Mouse (Mus musculus) intestine, embryonic 16.5 days (tissue): ENCODE results near the gene Angel2. TPM values are rescaled to one million over a fixed set of nuclear protein-coding genes. Genes with fewer than 3 reads are reported as not detected.

Experiments used
- ATAC-seq: fragments of 200-750 bp; cut with Nextera tagmentation; 2 replicates; pipeline ENCODE4 v1.8.0; 2017; ENCODE audit warnings: moderate TSS enrichment, moderate library complexity
- H3K27ac ChIP-seq: fragments of 300-500 bp; sonication (generic); 2 replicates; pipeline ENCODE4 v1.5.1; 2014; ENCODE audit warnings: mild to moderate bottlenecking, low read length
- H3K27me3 ChIP-seq: fragments of 300-500 bp; sonication (generic); replicated peaks from 2 replicates; pipeline ENCODE4 v1.6.1; 2014; ENCODE audit warnings: low read length, control low read depth, mixed read lengths; ENCODE audit not compliant: control insufficient read depth, insufficient read depth
- H3K36me3 ChIP-seq: fragments of 300-500 bp; sonication (generic); 2 replicates; pipeline ENCODE4 v1.6.1; 2014; ENCODE audit warnings: low read length, control low read depth; ENCODE audit not compliant: control insufficient read depth, insufficient read depth
- H3K4me1 ChIP-seq: fragments of 300-500 bp; sonication (generic); 2 replicates; pipeline ENCODE4 v1.6.1; 2014; ENCODE audit warnings: low read length, control low read depth, mixed read lengths; ENCODE audit not compliant: control insufficient read depth, insufficient read depth
- H3K4me2 ChIP-seq: fragments of 300-500 bp; sonication (generic); 2 replicates; pipeline ENCODE4 v1.6.1; 2014; ENCODE audit warnings: low read depth, low read length, control low read depth
- H3K4me3 ChIP-seq: fragments of 300-500 bp; sonication (generic); 2 replicates; pipeline ENCODE4 v1.5.1; 2014; ENCODE audit warnings: mild to moderate bottlenecking, low read length
- H3K9ac ChIP-seq: fragments of 300-500 bp; sonication (generic); 2 replicates; pipeline ENCODE4 v1.6.1; 2014; ENCODE audit warnings: low read depth, low read length
- H3K9me3 ChIP-seq: fragments of 300-500 bp; sonication (generic); 2 replicates; pipeline ENCODE4 v1.6.1; 2016; ENCODE audit warnings: low read length, control low read depth; ENCODE audit not compliant: control insufficient read depth
- WGBS: fragments of 180-500 bp; shearing (Covaris S2); extraction: QIAGEN DNeasy Blood & Tissue Kit; methylation state at CpG from one replicate; pipeline ENCODE4 v1.1.7; 2014; 5-methylcytosine and 5-hydroxymethylcytosine counted together
- polyA plus RNA-seq: library from polyadenylated mRNA; unstranded; fragments of >200 nt; fragmentation: Nextera tagmentation; extraction: Ambion mirVana; gene quantifications from 2 replicates; pipeline ENCODE4 v1.2.1, GENCODE M21; 2015

Angel2 gene
- polyA plus RNA-seq, 1 experiment from 2014 or later = 30.9 TPM

GRCm38 (mm10) chr1:190927311-190927710, 2.4 kb downstream of the Angel2 start:
- no peaks in the 10 kb centered on the region for H3K36me3 ChIP-seq
- H3K4me1 ChIP-seq = peaks cover 19% of the 10 kb centered on the region
- H3K27ac ChIP-seq = no peak overlapping the region
- no peaks in the 10 kb centered on the region for H3K27me3 ChIP-seq
- peak overlapping the region; percentile 85; the same call in 1 of the 2 replicates for H3K4me3 ChIP-seq
- no peaks in the 10 kb centered on the region for H3K9me3 ChIP-seq
- 91% methylated on average over 3 of the region's 3 CpGs for whole genome bisulfite sequencing
- no peak for ATAC-seq
- no peak overlapping the region; the same call in 1 of the 2 replicates for H3K4me2 ChIP-seq
- no peak overlapping the region for H3K9ac ChIP-seq

GRCm38 (mm10) chr1:190927751-190928369, 2.9 kb downstream of the Angel2 start:
- H3K9ac ChIP-seq = peak overlapping the region; percentile 94
- H3K9me3 ChIP-seq = no peaks in the 10 kb centered on the region
- H3K27ac ChIP-seq = peak overlapping the region; percentile 99
- H3K4me2 ChIP-seq = peak overlapping the region; percentile 69
- WGBS = 8% methylated on average over 16 of the region's 16 CpGs
- ATAC-seq = peak; percentile 32
- H3K4me1 ChIP-seq = peaks cover 19% of the 10 kb centered on the region
- H3K27me3 ChIP-seq = no peaks in the 10 kb centered on the region
- H3K4me3 ChIP-seq = peak overlapping the region; percentile 85
- no peaks in the 10 kb centered on the region for H3K36me3 ChIP-seq

- peak overlapping the region; percentile 85 for H3K4me3 ChIP-seq
- H3K4me1 ChIP-seq = peaks cover 19% of the 10 kb centered on the region
- H3K4me2 ChIP-seq = peak overlapping the region; percentile 69
- peak overlapping the region; percentile 94 for H3K9ac ChIP-seq
- H3K9me3 ChIP-seq = no peaks in the 10 kb centered on the region
- H3K36me3 ChIP-seq = no peaks in the 10 kb centered on the region
- peak overlapping the region; percentile 99 for H3K27ac ChIP-seq
- WGBS = under 1% methylated on average over 63 of the region's 79 CpGs
- peak; percentile 97 for ATAC-seq
- H3K27me3 ChIP-seq = no peaks in the 10 kb centered on the region
Observed at GRCm38 (mm10) chr1:190928370-190929009, 3.6 kb downstream of the Angel2 start.

- 5% methylated on average over 27 of the region's 27 CpGs for whole genome bisulfite sequencing
- Histone ChIP-seq H3K27me3 (no peaks in the 10 kb centered on the region), H3K4me2 (peak overlapping the region; percentile 63), H3K9me3 (no peaks in the 10 kb centered on the region), H3K27ac (peak overlapping the region; percentile 99), H3K9ac (peak overlapping the region; percentile 94), H3K4me3 (peak overlapping the region; percentile 85), H3K36me3 (peaks cover 5% of the 10 kb centered on the region; the same call in 1 of the 2 replicates), H3K4me1 (peaks cover 19% of the 10 kb centered on the region)
- no peak; the same call in 1 of the 2 replicates for ATAC-seq
Observed at GRCm38 (mm10) chr1:190929010-190929695, 4.2 kb downstream of the Angel2 start.

- peak overlapping the region; percentile 61 for H3K27ac ChIP-seq
- no peak for ATAC-seq
Observed at GRCm38 (mm10) chr1:190930181-190930580, 5.3 kb downstream of the Angel2 start.

GRCm38 (mm10) chr1:190939803-190940202, 14.9 kb downstream of the Angel2 start:
- WGBS = 93% methylated on average over 7 of the region's 7 CpGs
- peaks cover 17% of the 10 kb centered on the region for H3K36me3 ChIP-seq
- H3K4me2 ChIP-seq = no peak overlapping the region
- H3K9me3 ChIP-seq = no peaks in the 10 kb centered on the region
- H3K4me3 ChIP-seq = no peak overlapping the region
- H3K9ac ChIP-seq = no peak overlapping the region
- H3K4me1 ChIP-seq = no peaks in the 10 kb centered on the region
- H3K27ac ChIP-seq = no peak overlapping the region
- H3K27me3 ChIP-seq = no peaks in the 10 kb centered on the region
- no peak for ATAC-seq

More at GRCm38 (mm10) chr1:190930181-190930580, 5.3 kb downstream of the Angel2 start:
- Histone ChIP-seq H3K27me3 (no peaks in the 10 kb centered on the region), H3K36me3 (peaks cover 11% of the 10 kb centered on the region; the same call in 1 of the 2 replicates), H3K4me1 (peaks cover 19% of the 10 kb centered on the region), H3K9me3 (no peaks in the 10 kb centered on the region), H3K4me2 (peak overlapping the region; percentile 48), H3K9ac (0 out of 2 replicates have a peak overlapping the region, but pooled peaks have one; percentile 48), H3K4me3 (peak overlapping the region; percentile 9; the same call in 1 of the 2 replicates)
- WGBS = 47% methylated on average over 6 of the region's 6 CpGs

DNA sequence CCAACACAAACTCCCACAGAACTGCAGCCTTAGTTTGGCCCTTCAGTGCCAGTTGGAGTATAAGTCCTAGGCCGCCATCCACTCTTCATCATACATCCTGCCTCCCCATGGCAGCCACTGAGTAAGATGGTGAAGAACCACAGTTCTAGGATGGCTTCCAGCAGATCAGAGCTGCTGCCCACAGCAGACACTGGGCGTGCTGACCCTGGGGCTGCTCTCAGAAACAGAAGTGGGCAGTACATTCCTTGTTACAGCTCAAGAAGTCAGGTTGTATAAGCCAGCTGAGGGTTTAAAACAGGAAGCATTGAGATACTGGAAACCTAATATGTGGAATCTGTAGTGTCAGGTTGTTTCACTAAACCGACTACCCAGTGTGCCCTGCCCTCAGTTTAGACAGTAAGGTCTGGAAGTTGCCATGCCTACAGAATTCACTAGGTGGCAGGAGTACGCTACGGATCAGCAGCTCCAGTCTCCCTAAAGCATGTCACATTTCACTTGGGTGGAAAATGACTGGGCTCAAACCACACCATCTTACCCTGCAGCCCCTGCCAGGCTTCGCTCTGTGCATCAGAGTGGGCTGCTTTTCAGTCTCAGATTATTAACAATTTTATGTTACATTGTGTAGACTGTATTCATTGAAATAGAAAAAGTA, 19.3 kb downstream of the Angel2 start:
- no peak overlapping the region for H3K9ac ChIP-seq
- peaks cover 17% of the 10 kb centered on the region for H3K36me3 ChIP-seq
- H3K4me2 ChIP-seq = no peak overlapping the region
- WGBS = 50% methylated on average over 6 of the region's 6 CpGs
- H3K9me3 ChIP-seq = no peaks in the 10 kb centered on the region
- no peak overlapping the region for H3K27ac ChIP-seq
- no peak overlapping the region for H3K4me3 ChIP-seq
- ATAC-seq = peak; percentile 80
- no peaks in the 10 kb centered on the region for H3K4me1 ChIP-seq
- H3K27me3 ChIP-seq = no peaks in the 10 kb centered on the region

DNA sequence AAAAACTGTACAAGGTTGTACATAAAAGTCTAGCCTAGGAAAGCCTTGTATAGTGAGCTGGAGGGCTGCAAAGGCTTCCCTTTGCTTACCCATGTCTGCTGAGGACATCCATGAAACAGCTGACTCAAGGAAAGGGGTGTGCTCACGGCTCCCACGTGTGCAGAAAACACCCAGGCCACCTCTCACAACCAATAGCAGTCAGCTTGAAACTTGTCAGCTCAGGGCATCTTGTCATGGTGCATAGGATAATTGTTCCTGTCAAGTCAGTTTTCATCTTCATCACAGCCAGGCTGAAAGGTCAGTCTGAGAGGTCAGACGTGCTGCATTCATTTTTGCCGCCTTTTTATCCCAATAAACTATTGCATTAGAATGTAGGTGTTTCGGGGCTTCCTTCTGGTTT, 23.1 kb downstream of the Angel2 start:
- Histone ChIP-seq H3K4me3 (no peak overlapping the region), H3K4me1 (no peaks in the 10 kb centered on the region), H3K27me3 (no peaks in the 10 kb centered on the region), H3K9ac (no peak overlapping the region), H3K27ac (no peak overlapping the region), H3K9me3 (no peaks in the 10 kb centered on the region), H3K4me2 (no peak overlapping the region), H3K36me3 (peaks cover 10% of the 10 kb centered on the region; the same call in 1 of the 2 replicates)
- ATAC-seq = no peak
- WGBS = 86% methylated on average over 5 of the region's 5 CpGs

GRCm38 (mm10) chr1:190948439-190948838, 23.5 kb downstream of the Angel2 start:
- no peaks in the 10 kb centered on the region for H3K9me3 ChIP-seq
- H3K4me3 ChIP-seq = no peak overlapping the region
- H3K9ac ChIP-seq = no peak overlapping the region
- H3K4me1 ChIP-seq = no peaks in the 10 kb centered on the region
- no peak for ATAC-seq
- no peak overlapping the region for H3K27ac ChIP-seq
- H3K36me3 ChIP-seq = peaks cover 10% of the 10 kb centered on the region; the same call in 1 of the 2 replicates
- 87% methylated on average over 7 of the region's 7 CpGs for WGBS
- H3K4me2 ChIP-seq = no peak overlapping the region
- H3K27me3 ChIP-seq = no peaks in the 10 kb centered on the region
